Mouse (Mus musculus) heart, embryonic 14.5 days (tissue): ENCODE results near the gene Ang5. TPM values are rescaled to one million over a fixed set of nuclear protein-coding genes. Genes with fewer than 3 reads are reported as not detected.
"Not testable (repeated sequence)": the region's sequence is repeated elsewhere in the genome, so short reads cannot be mapped to it uniquely, and the experiment has no call there.

Experiments used
- ATAC-seq: fragments of 200-750 bp; cut with Nextera tagmentation; 2 replicates; pipeline ENCODE4 v1.8.0; 2017; ENCODE audit warnings: low read depth, moderate TSS enrichment; ENCODE audit not compliant: insufficient number of reproducible peaks, insufficient read depth, low FRiP score
- H3K27ac ChIP-seq, 2 experiments: fragments of 200-500 bp in 1 of 2; fragments of 300-500 bp in 1 of 2; sonication (generic) in 1 of 2; replicated peaks in 1 of 2; 2 replicates each; pipeline ENCODE4 v1.5.1; 2012 to 2014; ENCODE audit warnings: low read depth in 2 of 2, low read length in 2 of 2, control low read depth in 1 of 2, mild to moderate bottlenecking in 1 of 2, mixed read lengths in 1 of 2; ENCODE audit not compliant: control insufficient read depth in 1 of 2, insufficient read depth in 1 of 2
- H3K27me3 ChIP-seq: fragments of 300-500 bp; sonication (generic); 2 replicates; pipeline ENCODE4 v1.6.1; 2014; ENCODE audit warnings: mild to moderate bottlenecking, low read length, control low read depth; ENCODE audit not compliant: control insufficient read depth, insufficient read depth
- H3K36me3 ChIP-seq: fragments of 300-500 bp; sonication (generic); 2 replicates; pipeline ENCODE4 v1.6.1; 2014; ENCODE audit warnings: mild to moderate bottlenecking, control low read depth, low read length, mixed read lengths; ENCODE audit not compliant: control insufficient read depth, insufficient read depth
- H3K4me1 ChIP-seq, 2 experiments: fragments of 200-500 bp in 1 of 2; fragments of 300-500 bp in 1 of 2; sonication (generic) in 1 of 2; 2 replicates each; pipeline ENCODE4 v1.6.1; 2012 to 2014; ENCODE audit warnings: low read length in 2 of 2, control low read depth in 1 of 2, mixed read lengths in 1 of 2; ENCODE audit not compliant: control insufficient read depth in 2 of 2, insufficient read depth in 2 of 2
- H3K4me2 ChIP-seq: fragments of 300-500 bp; sonication (generic); 2 replicates; pipeline ENCODE4 v1.6.1; 2014; ENCODE audit warnings: mild to moderate bottlenecking, low read length
- H3K4me3 ChIP-seq, 2 experiments: fragments of 200-500 bp in 1 of 2; fragments of 300-500 bp in 1 of 2; sonication (generic) in 1 of 2; 2 replicates each; pipeline ENCODE4 v1.5.1; 2012 to 2014; ENCODE audit warnings: low read length in 2 of 2, mild to moderate bottlenecking in 2 of 2, control low read depth in 1 of 2, low read depth in 1 of 2, moderate library complexity in 1 of 2; ENCODE audit not compliant: control insufficient read depth in 1 of 2, insufficient read depth in 1 of 2
- H3K9ac ChIP-seq: fragments of 300-500 bp; sonication (generic); 2 replicates; pipeline ENCODE4 v1.6.1; 2014; ENCODE audit warnings: mild to moderate bottlenecking, low read length
- H3K9me3 ChIP-seq: fragments of 300-500 bp; sonication (generic); 2 replicates; pipeline ENCODE4 v1.6.1; 2016; ENCODE audit warnings: low read length, control low read depth; ENCODE audit not compliant: control insufficient read depth
- WGBS: fragments of 180-500 bp; shearing (Covaris S2); extraction: QIAGEN DNeasy Blood & Tissue Kit; methylation state at CpG from one replicate; pipeline ENCODE4 v1.1.7; 2014; 5-methylcytosine and 5-hydroxymethylcytosine counted together
- polyA plus RNA-seq: library from polyadenylated mRNA; unstranded; fragments of >200 nt; fragmentation: Nextera tagmentation; extraction: Ambion mirVana; gene quantifications from 2 replicates; pipeline ENCODE4 v1.2.1, GENCODE M21; 2014

Gene Ang5
- polyA plus RNA-seq, 1 experiment from 2014 or later = not detected

DNA sequence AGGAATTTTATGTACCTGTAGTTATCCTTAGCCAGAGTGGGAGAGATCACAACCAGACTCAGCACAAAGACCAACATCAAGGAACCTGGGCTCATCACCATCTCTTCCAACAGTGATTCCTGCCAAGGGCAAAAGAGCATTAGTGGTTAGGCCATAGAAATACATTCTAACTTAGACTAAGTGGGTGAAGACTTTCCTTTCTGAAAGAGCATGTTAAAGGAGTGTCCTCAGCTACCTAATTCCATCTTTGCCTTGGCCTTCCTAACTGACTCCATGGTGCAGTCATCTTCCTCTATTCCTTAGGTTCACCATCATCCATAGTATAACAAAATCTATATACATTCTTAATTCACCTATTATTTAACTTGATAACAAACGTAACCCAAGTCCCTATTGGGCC is 45.3 kb downstream of the Ang5 start, which contains the start of gene Ang6:
TSS of gene Ang6 (minus strand) at position 101 of the 400 bp plus-strand sequence.
- no peak within 1 kb of the TSS for H3K4me3 ChIP-seq
- no peak within 1 kb of the TSS for H3K27ac ChIP-seq
- no peaks in the 10 kb centered on the region for H3K27me3 ChIP-seq
- H3K4me2 ChIP-seq = no peak within 1 kb of the TSS
- ATAC-seq = no peak
- no peak within 1 kb of the TSS for H3K9ac ChIP-seq
- H3K9me3 ChIP-seq = no peaks in the 10 kb centered on the region
- 82% methylated on average over 1 of the region's 1 CpGs for WGBS
- H3K36me3 ChIP-seq = no peaks in the 10 kb centered on the region
- H3K4me1 ChIP-seq = no peaks in the 10 kb centered on the region

GRCm38 (mm10) chr14:44008021-44008420 is 51.2 kb downstream of the Ang5 start:
- not testable (repeated sequence) for H3K4me2 ChIP-seq, ATAC-seq, H3K27me3 ChIP-seq, H3K4me1 ChIP-seq, H3K9me3 ChIP-seq, H3K4me3 ChIP-seq, H3K27ac ChIP-seq, H3K36me3 ChIP-seq, H3K9ac ChIP-seq
- WGBS = no CpG with 5 or more reads among the region's 1 CpGs

DNA sequence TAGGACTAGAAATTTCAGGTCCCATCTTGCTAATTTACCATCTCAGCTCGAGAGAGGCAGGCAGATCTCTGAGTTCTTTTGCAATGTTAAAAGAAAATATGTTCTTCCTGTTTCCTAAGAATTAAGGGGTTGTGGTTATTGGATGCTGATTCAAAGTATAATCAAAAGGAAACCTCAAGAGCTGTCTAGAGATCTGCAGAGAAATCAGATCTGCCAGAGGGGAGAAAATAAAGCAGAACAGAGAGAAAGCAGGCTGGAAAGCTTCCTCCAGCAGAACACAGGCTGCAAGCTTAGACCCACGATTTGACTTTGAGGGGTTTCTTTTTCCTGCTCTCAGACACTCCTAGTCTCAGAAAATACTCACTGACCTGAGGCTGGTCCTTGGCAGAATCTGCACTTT is 52.8 kb downstream of the Ang5 start:
- not testable (repeated sequence) for ATAC-seq, H3K27me3 ChIP-seq, H3K4me1 ChIP-seq, H3K4me3 ChIP-seq, H3K9me3 ChIP-seq, H3K4me2 ChIP-seq, H3K9ac ChIP-seq, H3K27ac ChIP-seq, H3K36me3 ChIP-seq
- 49% methylated on average over 2 of the region's 2 CpGs for WGBS

Other genes starting within 250 kb of the Ang5 start
- not detected in 2 replicates for gene Gm16506, start 229.6 kb upstream of the Ang5 start, polyA plus RNA-seq
- not detected in 2 replicates for gene Gm6526, start 209.2 kb upstream of the Ang5 start, polyA plus RNA-seq
- gene Gm8180, start 172.3 kb upstream of the Ang5 start, polyA plus RNA-seq = not detected in 2 replicates
- not detected in 2 replicates for gene Ear1, start 81.6 kb upstream of the Ang5 start, polyA plus RNA-seq
- gene Ear10, start 33.5 kb upstream of the Ang5 start, polyA plus RNA-seq = not detected in 2 replicates
- 37.9 and 39.2 TPM in 2 replicates for gene Gm8113, start 31.7 kb upstream of the Ang5 start, polyA plus RNA-seq
- not detected in 2 replicates for gene Ang6, start 45.2 kb downstream of the Ang5 start, polyA plus RNA-seq
- not detected in 2 replicates for gene Ear2, start 145.6 kb downstream of the Ang5 start, polyA plus RNA-seq
- not detected in 2 replicates for gene Gm3327, start 166.8 kb downstream of the Ang5 start, polyA plus RNA-seq
- gene Gm8212, start 240.6 kb downstream of the Ang5 start, polyA plus RNA-seq = not detected in 2 replicates